Mouse (Mus musculus) liver, adult 2 months (tissue): ENCODE results near the gene Nfatc4. TPM values are rescaled to one million over a fixed set of nuclear protein-coding genes. Genes with fewer than 3 reads are reported as not detected.
A peak's percentile ranks its signal among the peaks of the same experiment; 100 is the strongest.

Experiments used
- DNase-seq: peaks from one replicate; pipeline ENCODE4 v3.0.0-alpha.2; 2011; ENCODE audit warnings: low read depth, low spot score; ENCODE audit errors: extremely low read depth
- H3K27ac ChIP-seq: fragments of 200-500 bp; replicated peaks from 2 replicates; pipeline ENCODE4 v1.5.1; 2012; ENCODE audit warnings: low read depth, mild to moderate bottlenecking, control low read depth, inconsistent platforms, low read length; ENCODE audit not compliant: insufficient read depth
- H3K27me3 ChIP-seq: fragments of 200-500 bp; 2 replicates; pipeline ENCODE4 v1.6.1; 2012; ENCODE audit warnings: mild to moderate bottlenecking, moderate library complexity, low read length, inconsistent platforms; ENCODE audit not compliant: control insufficient read depth, insufficient read depth
- H3K36me3 ChIP-seq: fragments of 200-500 bp; 2 replicates; pipeline ENCODE4 v1.6.1; 2012; ENCODE audit warnings: low read length, inconsistent platforms; ENCODE audit not compliant: control insufficient read depth, insufficient read depth
- H3K4me1 ChIP-seq: fragments of 200-500 bp; 2 replicates; pipeline ENCODE4 v1.6.1; 2011; ENCODE audit warnings: low read length; ENCODE audit not compliant: control insufficient read depth, insufficient read depth
- H3K4me3 ChIP-seq: fragments of 200-500 bp; 2 replicates; pipeline ENCODE4 v1.5.1; 2011; ENCODE audit warnings: low read depth, mild to moderate bottlenecking, control low read depth, low read length, moderate library complexity; ENCODE audit not compliant: insufficient read depth
- H3K79me2 ChIP-seq: fragments of 200-500 bp; 2 replicates; pipeline ENCODE4 v1.6.1; 2012; ENCODE audit warnings: inconsistent platforms, mild to moderate bottlenecking, low read length, moderate library complexity; ENCODE audit not compliant: control insufficient read depth, insufficient read depth
- H3K9ac ChIP-seq: fragments of 200-500 bp; 2 replicates; pipeline ENCODE4 v1.6.1; 2012; ENCODE audit warnings: low read depth, mild to moderate bottlenecking, control low read depth, inconsistent platforms, low read length
- CTCF ChIP-seq: fragments of 200-500 bp; IDR thresholded peaks from 2 replicates; pipeline ENCODE4 v1.5.1; 2011; ENCODE audit warnings: low read depth, low read length, control low read depth
- POLR2A ChIP-seq: fragments of 200-500 bp; IDR thresholded peaks from 2 replicates; pipeline ENCODE4 v1.6.1; 2011; ENCODE audit warnings: low read length, control low read depth; ENCODE audit not compliant: insufficient read depth; ENCODE audit errors: extremely low read depth
- WGBS: fragments of 180-500 bp; shearing (Covaris S2); methylation state at CpG from one replicate; pipeline ENCODE4 v1.1.7; 2018; 5-methylcytosine and 5-hydroxymethylcytosine counted together
- polyA plus RNA-seq: library from polyadenylated mRNA; depleted of rRNA; stranded (reverse); fragments of >200 nt; gene quantifications from 2 replicates; pipeline ENCODE4 v1.2.3, GENCODE M21; 2012; rRNA removed
- total RNA-seq: library from RNA; depleted of rRNA; stranded (reverse); fragments of >200 nt; gene quantifications from 2 replicates; pipeline ENCODE4 v1.2.3, GENCODE M21; 2014; rRNA removed

The Nfatc4 gene
- total and polyA plus RNA-seq, 2 experiments, result 0.18 to 0.43 TPM

- Histone ChIP-seq H3K27ac (no peak overlapping the region), H3K4me3 (no peak overlapping the region), H3K9ac (no peak overlapping the region), H3K79me2 (no peaks in the 10 kb centered on the region), H3K4me1 (peaks cover 16% of the 10 kb centered on the region), H3K27me3 (no peaks in the 10 kb centered on the region), H3K36me3 (no peaks in the 10 kb centered on the region)
- WGBS, result 32% methylated on average over 1 of the region's 1 CpGs
- TF ChIP-seq POLR2A, result no peak
- peak; percentile 89 for TF ChIP-seq CTCF
- DNase-seq, result peak; percentile 73
Observed at GRCm38 (mm10) chr14:55879623-55880022, 56.7 kb downstream of the Nfatc4 start.

- Histone ChIP-seq H3K4me3 (no peak overlapping the region), H3K36me3 (no peaks in the 10 kb centered on the region), H3K27me3 (no peaks in the 10 kb centered on the region), H3K9ac (no peak overlapping the region), H3K27ac (no peak overlapping the region), H3K4me1 (peaks cover 16% of the 10 kb centered on the region), H3K79me2 (peaks cover 6% of the 10 kb centered on the region; the same call in 1 of the 2 replicates)
- no peak for DNase-seq
- TF ChIP-seq POLR2A (no peak), CTCF (no peak)
- 82% methylated on average over 8 of the region's 8 CpGs for WGBS
Observed at GRCm38 (mm10) chr14:55880982-55881381, 58.0 kb downstream of the Nfatc4 start.

- no peak overlapping the region for H3K4me3 ChIP-seq
- DNase-seq, result peak; percentile 99
- no peaks in the 10 kb centered on the region for H3K27me3 ChIP-seq
- H3K79me2 ChIP-seq, result peaks cover 6% of the 10 kb centered on the region; the same call in 1 of the 2 replicates
- peaks cover 2% of the 10 kb centered on the region; the same call in 1 of the 2 replicates for H3K36me3 ChIP-seq
- peak overlapping the region; percentile 59 for H3K27ac ChIP-seq
- 29% methylated on average over 6 of the region's 6 CpGs for WGBS
- H3K4me1 ChIP-seq, result peaks cover 20% of the 10 kb centered on the region
- no peak overlapping the region for H3K9ac ChIP-seq
- TF ChIP-seq POLR2A (no peak), CTCF (no peak)
Observed at GRCm38 (mm10) chr14:55882171-55882641, 59.3 kb downstream of the Nfatc4 start.

- 78% methylated on average over 13 of the region's 13 CpGs for WGBS
- Histone ChIP-seq H3K27me3 (no peaks in the 10 kb centered on the region), H3K4me1 (peaks cover 20% of the 10 kb centered on the region), H3K4me3 (no peak overlapping the region), H3K36me3 (peaks cover 11% of the 10 kb centered on the region), H3K79me2 (peaks cover 9% of the 10 kb centered on the region; the same call in 1 of the 2 replicates), H3K9ac (no peak overlapping the region; the same call in 1 of the 2 replicates), H3K27ac (0 out of 2 replicates have a peak overlapping the region, but pooled peaks have one; percentile 59)
- no peak for DNase-seq
- TF ChIP-seq POLR2A, result no peak
- TF ChIP-seq CTCF, result no peak
Observed at GRCm38 (mm10) chr14:55883149-55883661, 60.3 kb downstream of the Nfatc4 start.

Other genes with a start within 250 kb of the Nfatc4 start
Only the 30 nearest of the 34 such genes appear.
- gene Psme2, start 232.0 kb upstream of the Nfatc4 start, total RNA-seq, result 110 and 142 TPM in 2 replicates
- 55.9 and 56.9 TPM in 2 replicates for gene Psme2, start 232.0 kb upstream of the Nfatc4 start, polyA plus RNA-seq
- gene Rnf31, start 231.4 kb upstream of the Nfatc4 start, total RNA-seq, result 4.9 and 8.0 TPM in 2 replicates
- gene Rnf31, start 231.4 kb upstream of the Nfatc4 start, polyA plus RNA-seq, result 15.4 and 20.4 TPM in 2 replicates
- gene Irf9, start 219.6 kb upstream of the Nfatc4 start, total RNA-seq, result 21.1 and 24.2 TPM in 2 replicates
- 36.8 and 45.0 TPM in 2 replicates for gene Irf9, start 219.6 kb upstream of the Nfatc4 start, polyA plus RNA-seq
- gene Rec8, start 205.1 kb upstream of the Nfatc4 start, total RNA-seq, result 0.34 and 0.46 TPM in 2 replicates
- gene Rec8, start 205.1 kb upstream of the Nfatc4 start, polyA plus RNA-seq, result 0.54 and 2.3 TPM in 2 replicates
- gene Ipo4, start 187.2 kb upstream of the Nfatc4 start, total RNA-seq, result 16.8 and 32.6 TPM in 2 replicates
- 42.0 and 53.0 TPM in 2 replicates for gene Ipo4, start 187.2 kb upstream of the Nfatc4 start, polyA plus RNA-seq
- gene Gm49378, start 185.2 kb upstream of the Nfatc4 start, total RNA-seq, result 1.1 and 2.1 TPM in 2 replicates
- gene Gm49378, start 185.2 kb upstream of the Nfatc4 start, polyA plus RNA-seq, result 7.0 and 7.9 TPM in 2 replicates
- 46.5 and 62.0 TPM in 2 replicates for gene Tm9sf1, start 179.3 kb upstream of the Nfatc4 start, total RNA-seq
- gene Tm9sf1, start 179.3 kb upstream of the Nfatc4 start, polyA plus RNA-seq, result 66.3 and 70.4 TPM in 2 replicates
- gene Tssk4, start 173.0 kb upstream of the Nfatc4 start, total RNA-seq, result 0.09 and 0.47 TPM in 2 replicates
- 0.18 and 0.24 TPM in 2 replicates for gene Tssk4, start 173.0 kb upstream of the Nfatc4 start, polyA plus RNA-seq
- 10.1 and 10.3 TPM in 2 replicates for gene Mdp1, start 162.6 kb upstream of the Nfatc4 start, total RNA-seq
- 9.8 and 10.5 TPM in 2 replicates for gene Mdp1, start 162.6 kb upstream of the Nfatc4 start, polyA plus RNA-seq
- gene Gmpr2, start 151.2 kb upstream of the Nfatc4 start, total RNA-seq, result 13.1 and 14.9 TPM in 2 replicates
- 9.9 and 11.6 TPM in 2 replicates for gene Gmpr2, start 151.2 kb upstream of the Nfatc4 start, polyA plus RNA-seq
- gene Nedd8, start 151.0 kb upstream of the Nfatc4 start, total RNA-seq, result 94.7 and 99.4 TPM in 2 replicates
- 209 and 225 TPM in 2 replicates for gene Nedd8, start 151.0 kb upstream of the Nfatc4 start, polyA plus RNA-seq
- gene Tinf2, start 141.3 kb upstream of the Nfatc4 start, total RNA-seq, result 7.7 and 8.5 TPM in 2 replicates
- gene Tinf2, start 141.3 kb upstream of the Nfatc4 start, polyA plus RNA-seq, result 8.1 and 8.2 TPM in 2 replicates
- 7.9 and 8.4 TPM in 2 replicates for gene Tgm1, start 109.2 kb upstream of the Nfatc4 start, total RNA-seq
- gene Tgm1, start 109.2 kb upstream of the Nfatc4 start, polyA plus RNA-seq, result 22.8 and 24.2 TPM in 2 replicates
- 28.7 and 31.5 TPM in 2 replicates for gene Rabggta, start 100.9 kb upstream of the Nfatc4 start, total RNA-seq
- 64.0 and 65.1 TPM in 2 replicates for gene Rabggta, start 100.9 kb upstream of the Nfatc4 start, polyA plus RNA-seq
- gene Dhrs1, start 77.5 kb upstream of the Nfatc4 start, total RNA-seq, result 109 and 140 TPM in 2 replicates
- 263 and 286 TPM in 2 replicates for gene Dhrs1, start 77.5 kb upstream of the Nfatc4 start, polyA plus RNA-seq
- 11.0 and 13.0 TPM in 2 replicates for gene Nop9, start 77.5 kb upstream of the Nfatc4 start, total RNA-seq
- 11.8 and 15.1 TPM in 2 replicates for gene Nop9, start 77.5 kb upstream of the Nfatc4 start, polyA plus RNA-seq
- 101 and 128 TPM in 2 replicates for gene Cideb, start 64.7 kb upstream of the Nfatc4 start, total RNA-seq
- 483 and 586 TPM in 2 replicates for gene Cideb, start 64.7 kb upstream of the Nfatc4 start, polyA plus RNA-seq
- 0.74 and 0.94 TPM in 2 replicates for gene Ltb4r2, start 61.7 kb upstream of the Nfatc4 start, total RNA-seq
- 1.9 and 2.6 TPM in 2 replicates for gene Ltb4r2, start 61.7 kb upstream of the Nfatc4 start, polyA plus RNA-seq
- gene Ltb4r1, start 57.2 kb upstream of the Nfatc4 start, total RNA-seq, result 0.28 and 0.34 TPM in 2 replicates
- 0.80 and 1.4 TPM in 2 replicates for gene Ltb4r1, start 57.2 kb upstream of the Nfatc4 start, polyA plus RNA-seq
- gene Adcy4, start 39.0 kb upstream of the Nfatc4 start, total RNA-seq, result 2.4 and 3.6 TPM in 2 replicates
- 3.3 and 4.5 TPM in 2 replicates for gene Adcy4, start 39.0 kb upstream of the Nfatc4 start, polyA plus RNA-seq
- 0.94 and 1.8 TPM in 2 replicates for gene Ripk3, start 34.3 kb upstream of the Nfatc4 start, total RNA-seq
- 1.4 and 4.0 TPM in 2 replicates for gene Ripk3, start 34.3 kb upstream of the Nfatc4 start, polyA plus RNA-seq
- gene Nynrin, start 30.9 kb downstream of the Nfatc4 start, total RNA-seq, result 0.65 and 0.81 TPM in 2 replicates
- 0.66 and 0.71 TPM in 2 replicates for gene Nynrin, start 30.9 kb downstream of the Nfatc4 start, polyA plus RNA-seq
- gene Cbln3, start 61.2 kb downstream of the Nfatc4 start, total RNA-seq, result 0.18 and 0.34 TPM in 2 replicates
- 0.49 and 0.64 TPM in 2 replicates for gene Cbln3, start 61.2 kb downstream of the Nfatc4 start, polyA plus RNA-seq
- 29.8 and 32.5 TPM in 2 replicates for gene Khnyn, start 61.8 kb downstream of the Nfatc4 start, total RNA-seq
- 13.3 and 15.4 TPM in 2 replicates for gene Khnyn, start 61.8 kb downstream of the Nfatc4 start, polyA plus RNA-seq
- 7.0 and 10.4 TPM in 2 replicates for gene Sdr39u1, start 77.1 kb downstream of the Nfatc4 start, total RNA-seq
- gene Sdr39u1, start 77.1 kb downstream of the Nfatc4 start, polyA plus RNA-seq, result 13.4 and 16.1 TPM in 2 replicates
- not detected in 2 replicates for gene Cma1, start 121.5 kb downstream of the Nfatc4 start, total RNA-seq
- gene Cma1, start 121.5 kb downstream of the Nfatc4 start, polyA plus RNA-seq, result not detected in 2 replicates
- not detected in 2 replicates for gene Cma2, start 127.8 kb downstream of the Nfatc4 start, total RNA-seq
- gene Cma2, start 127.8 kb downstream of the Nfatc4 start, polyA plus RNA-seq, result not detected in 2 replicates
- gene Mcpt1, start 194.8 kb downstream of the Nfatc4 start, total RNA-seq, result not detected in 2 replicates
- gene Mcpt1, start 194.8 kb downstream of the Nfatc4 start, polyA plus RNA-seq, result not detected in 2 replicates
- not detected in 2 replicates for gene Mcpt9, start 207.4 kb downstream of the Nfatc4 start, total RNA-seq
- gene Mcpt9, start 207.4 kb downstream of the Nfatc4 start, polyA plus RNA-seq, result not detected in 2 replicates
- gene Mcpt2, start 218.9 kb downstream of the Nfatc4 start, total RNA-seq, result not detected in 2 replicates
- not detected in 2 replicates for gene Mcpt2, start 218.9 kb downstream of the Nfatc4 start, polyA plus RNA-seq